Mouse (Mus musculus): ENCODE measurements at regions not wholly inside any gene's neighbourhood (a gene's known extent, or its start where the extent isn't known, plus 50 kb on each side); places are given as distances from the start of the nearest gene placed in this dataset.
A peak's percentile ranks its signal among the peaks of the same experiment; 100 is the strongest.

DNA sequence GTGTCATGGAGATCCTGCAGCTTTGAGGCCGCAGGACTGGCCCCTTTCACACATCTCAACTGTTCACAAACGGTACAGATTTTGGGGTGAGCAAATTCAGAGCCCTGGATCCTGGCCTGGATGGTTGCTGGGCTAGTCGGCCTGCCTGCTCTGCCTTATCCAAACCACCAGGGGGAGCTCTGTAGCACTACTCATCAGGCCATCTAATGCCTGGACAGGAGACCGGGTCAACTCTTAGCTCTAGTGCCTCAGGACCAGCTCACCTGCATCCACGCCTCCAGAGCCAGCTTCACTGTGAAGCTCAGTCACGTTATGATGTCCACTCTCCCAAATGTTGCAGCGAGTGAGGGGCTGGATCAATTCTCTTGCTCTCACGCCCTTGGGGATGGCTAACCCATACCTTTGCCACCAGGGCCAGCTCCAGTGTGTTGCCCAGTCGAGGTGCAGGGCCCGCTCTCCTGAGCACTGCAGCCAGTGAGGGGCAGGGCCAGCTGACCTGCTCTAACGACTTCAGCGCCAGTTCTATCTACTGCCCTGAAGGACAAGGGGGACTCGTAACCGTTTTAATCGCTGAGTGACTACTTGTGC is 206.8 kb downstream of the Etnk1 start:
- peak; percentile 92 for DNase-seq

DNA sequence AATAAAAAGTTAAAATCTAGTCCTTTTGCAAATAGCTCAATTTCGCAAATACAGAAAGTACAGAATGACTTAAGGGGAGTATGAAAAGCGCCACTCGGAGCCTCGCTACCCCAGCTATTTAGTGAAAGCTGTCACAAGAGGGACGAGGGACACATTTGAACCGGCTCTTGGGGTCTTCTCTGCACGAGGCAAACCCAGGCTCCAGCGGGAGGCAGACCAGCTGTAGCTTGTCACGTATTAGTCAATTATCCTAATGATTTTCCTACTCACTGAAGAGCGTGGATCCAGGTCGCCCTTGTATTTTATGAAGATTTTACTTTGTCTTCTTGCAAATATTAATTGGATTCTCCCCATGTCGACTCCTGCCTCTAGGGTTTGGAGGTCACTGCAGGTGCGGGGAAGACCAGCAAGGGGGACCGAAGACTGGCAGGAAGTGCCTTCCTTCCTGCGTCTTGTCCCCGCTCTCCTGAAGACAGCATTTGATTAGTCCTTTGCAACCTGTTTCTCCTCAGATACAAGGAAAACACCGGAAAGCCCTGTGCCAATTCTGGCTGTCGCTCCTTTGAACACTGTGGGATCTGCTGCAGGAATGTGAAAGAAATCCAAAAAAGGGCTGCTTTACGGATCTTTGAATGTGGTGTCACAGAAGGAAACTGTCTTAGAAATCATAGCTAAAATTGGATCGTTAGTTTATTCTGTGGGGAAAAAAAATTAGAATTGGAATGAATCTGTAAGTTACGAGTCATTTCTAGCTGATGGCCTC is 209.1 kb downstream of the Etnk1 start:
- peak; percentile 75 for DNase-seq

DNA sequence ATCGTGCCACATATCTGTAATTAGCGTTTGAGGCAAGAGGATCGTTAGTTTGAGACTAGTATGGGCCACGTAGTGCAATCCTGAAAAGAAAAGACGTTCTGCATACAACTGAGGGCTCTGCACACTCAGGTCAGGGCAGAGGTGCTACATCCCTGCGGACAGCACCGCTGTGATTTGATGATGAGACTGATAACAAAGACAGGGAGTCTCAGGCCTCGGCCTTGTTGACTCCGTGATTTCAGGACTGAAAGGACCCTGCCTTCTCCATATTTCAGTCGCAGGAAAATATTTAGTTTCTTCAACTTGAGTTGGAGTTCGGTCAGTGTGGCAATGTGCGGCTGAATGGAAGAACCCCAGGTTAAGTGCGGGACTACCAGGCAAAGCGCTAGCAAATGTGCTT is 210.1 kb downstream of the Etnk1 start:
- peak; percentile 85 for DNase-seq

DNA sequence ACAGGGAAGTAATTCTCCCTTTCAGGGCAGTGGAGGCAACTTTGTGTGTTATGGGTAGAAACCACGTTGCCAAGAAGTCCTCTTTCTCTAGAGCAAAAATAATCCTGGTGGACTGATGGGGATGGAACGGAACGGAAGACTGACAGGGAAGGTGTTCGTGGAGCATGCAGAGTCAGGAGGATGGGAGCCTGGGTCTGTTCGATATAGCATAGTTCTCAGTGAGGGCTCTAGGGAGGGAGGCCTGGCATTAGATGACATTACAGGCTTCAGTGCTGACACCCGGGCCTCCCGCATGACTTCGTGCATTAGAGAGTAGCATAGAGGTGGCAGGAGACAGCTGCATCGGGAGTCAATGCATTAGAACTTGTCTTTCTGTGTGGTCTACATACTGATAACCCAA is 211.1 kb downstream of the Etnk1 start:
- DNase-seq: peak; percentile 62

- peak; percentile 54 for DNase-seq
Observed at GRCm38 (mm10) chr6:143380490-143380889, 213.5 kb downstream of the Etnk1 start.

DNA sequence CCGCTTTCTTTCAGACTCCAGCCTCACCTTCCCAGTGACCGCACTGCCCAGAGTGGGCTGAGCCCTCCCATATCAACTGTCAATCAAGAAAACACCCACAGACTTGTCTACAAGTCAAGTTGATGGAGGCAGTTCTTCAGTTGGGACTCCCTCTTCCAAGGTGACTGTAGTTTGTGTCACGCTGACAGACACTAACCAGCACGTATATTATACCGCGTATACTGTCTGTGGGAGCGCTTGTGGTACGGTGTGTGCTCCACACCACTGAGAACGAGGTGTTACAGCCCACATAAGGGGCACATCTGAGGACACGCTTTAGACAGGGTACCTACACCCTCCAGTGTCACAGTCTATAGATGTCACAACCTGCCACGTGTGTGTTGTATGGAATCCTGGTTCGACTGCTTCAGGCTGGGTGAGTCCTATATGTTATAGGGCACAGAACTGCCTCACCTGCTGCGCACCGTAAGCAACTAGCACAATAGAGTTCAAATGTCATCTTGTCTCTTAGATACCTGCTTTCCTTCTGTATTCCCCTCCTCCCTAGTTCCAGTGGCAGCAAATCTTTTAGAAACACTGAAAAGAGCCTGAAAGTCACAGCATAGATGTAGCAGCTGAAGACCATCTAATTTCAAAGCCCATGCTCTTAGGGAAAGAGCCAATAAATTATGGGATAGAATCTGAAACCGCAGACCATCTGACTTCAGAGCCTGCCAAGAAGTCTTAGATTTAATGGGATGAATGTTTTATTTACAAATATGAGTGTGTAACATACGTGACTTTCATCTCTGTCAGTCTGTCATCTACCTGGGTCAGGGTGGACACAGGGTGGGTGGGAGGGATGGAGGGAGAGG is 219.8 kb downstream of the Etnk1 start:
- peak; percentile 84 for DNase-seq

DNA sequence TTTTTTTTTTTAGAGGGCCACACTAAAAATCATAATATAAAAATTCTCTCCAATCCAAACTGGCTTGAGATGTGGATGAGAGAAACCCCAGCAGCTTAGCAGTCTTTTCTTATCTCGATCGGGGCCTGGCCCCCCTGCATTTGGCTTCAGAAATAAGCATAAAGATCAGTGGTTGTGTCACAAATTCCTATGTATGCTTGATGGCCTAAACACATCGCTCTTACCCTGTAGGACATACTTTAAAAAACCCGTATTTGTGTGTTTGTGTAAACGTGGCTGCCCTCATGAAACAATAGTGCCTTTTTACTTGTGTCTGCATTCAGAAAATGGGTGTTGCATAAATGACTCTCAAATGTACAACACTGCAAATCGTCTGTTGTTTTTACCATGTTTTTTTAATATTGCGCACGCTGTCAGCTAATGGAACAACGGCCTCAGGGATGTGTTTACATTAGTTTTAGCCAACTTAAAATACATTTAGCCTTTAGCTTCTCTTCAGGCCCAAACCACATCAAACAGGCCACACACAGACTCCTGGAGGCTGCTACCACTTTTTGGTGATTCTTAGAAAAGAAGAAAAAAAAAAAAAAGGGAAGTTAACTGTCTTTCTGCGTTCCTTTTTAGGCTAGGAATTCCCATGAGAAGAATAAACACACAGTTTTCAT is 226.7 kb downstream of the Etnk1 start:
- DNase-seq: no peak

GRCm38 (mm10) chr6:143394377-143394776 is 227.4 kb downstream of the Etnk1 start:
- DNase-seq: peak; percentile 71

GRCm38 (mm10) chr6:143401436-143401835 is 234.4 kb downstream of the Etnk1 start:
- no peak for DNase-seq

- DNase-seq: peak; percentile 48
Observed at GRCm38 (mm10) chr6:143401921-143402320, 234.9 kb downstream of the Etnk1 start.

DNA sequence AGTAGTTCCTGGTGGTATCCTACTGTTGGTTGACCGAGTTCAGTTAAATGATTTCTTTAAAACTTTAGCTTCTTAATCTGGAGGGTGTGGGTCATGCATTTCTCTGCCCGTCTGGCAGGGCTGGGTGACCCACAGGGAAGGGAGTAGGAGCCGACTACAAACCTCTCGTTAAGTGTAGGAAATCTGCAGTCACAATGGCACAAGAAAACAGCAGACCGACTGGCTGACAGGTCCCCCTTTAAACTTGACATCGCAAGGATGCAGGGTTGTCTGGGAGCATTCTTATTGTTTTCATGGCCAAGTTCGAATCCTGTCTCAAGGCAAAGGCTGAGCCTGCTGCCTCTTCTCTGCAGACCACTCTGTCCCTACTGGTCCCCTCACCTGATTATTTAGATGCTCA is 235.7 kb downstream of the Etnk1 start:
- DNase-seq: peak; percentile 80

- DNase-seq: peak; percentile 83
Observed at GRCm38 (mm10) chr6:143404521-143404920, 237.5 kb downstream of the Etnk1 start.

DNA sequence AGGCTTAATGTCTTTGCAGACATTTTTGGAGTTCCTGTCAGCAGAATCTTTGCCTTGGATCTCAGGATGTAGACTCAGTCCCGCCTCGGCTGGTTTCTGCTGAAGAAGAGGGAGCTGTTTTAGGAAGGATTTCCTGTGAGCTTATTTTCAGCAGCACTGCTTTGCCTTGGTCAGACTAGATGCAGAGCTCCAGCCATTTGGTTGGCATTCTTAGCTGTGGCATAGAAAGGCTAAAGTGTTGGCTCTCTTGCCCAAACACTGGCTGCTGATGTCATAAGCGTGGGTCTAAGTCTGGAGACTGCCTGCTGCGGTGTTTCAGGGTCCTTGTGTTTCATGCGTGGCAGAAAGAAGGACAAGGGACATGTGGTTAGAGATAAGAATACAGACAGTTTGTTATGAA is 245.0 kb downstream of the Etnk1 start:
- DNase-seq: peak; percentile 60

- DNase-seq: peak; percentile 72
Observed at GRCm38 (mm10) chr6:143412721-143413120, 245.7 kb downstream of the Etnk1 start.

- peak; percentile 66 for DNase-seq
Observed at GRCm38 (mm10) chr6:143414590-143415382, 247.8 kb downstream of the Etnk1 start.

- peak; percentile 40 for DNase-seq
Observed at GRCm38 (mm10) chr6:143415383-143415778, 248.4 kb downstream of the Etnk1 start.

DNA sequence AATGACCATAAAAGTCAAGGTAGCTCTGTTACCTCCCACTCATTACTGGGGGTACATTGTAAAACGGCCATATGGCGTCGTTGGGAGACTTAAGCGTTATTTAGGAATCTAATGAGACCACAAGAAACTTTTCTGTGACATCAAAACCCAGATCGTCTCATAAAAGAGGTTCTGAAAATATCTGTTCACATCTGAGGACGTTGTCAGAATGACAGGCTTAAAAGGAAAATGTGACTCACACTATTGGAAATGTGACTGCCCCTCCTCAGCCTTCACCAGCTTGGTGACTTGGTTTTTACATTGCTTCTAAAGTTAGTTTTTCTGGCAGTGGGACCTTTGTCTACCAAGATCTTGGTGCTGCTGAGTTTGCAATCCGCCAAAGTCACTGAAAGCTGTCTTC is 252.9 kb downstream of the Etnk1 start:
- peak; percentile 15 for DNase-seq

DNA sequence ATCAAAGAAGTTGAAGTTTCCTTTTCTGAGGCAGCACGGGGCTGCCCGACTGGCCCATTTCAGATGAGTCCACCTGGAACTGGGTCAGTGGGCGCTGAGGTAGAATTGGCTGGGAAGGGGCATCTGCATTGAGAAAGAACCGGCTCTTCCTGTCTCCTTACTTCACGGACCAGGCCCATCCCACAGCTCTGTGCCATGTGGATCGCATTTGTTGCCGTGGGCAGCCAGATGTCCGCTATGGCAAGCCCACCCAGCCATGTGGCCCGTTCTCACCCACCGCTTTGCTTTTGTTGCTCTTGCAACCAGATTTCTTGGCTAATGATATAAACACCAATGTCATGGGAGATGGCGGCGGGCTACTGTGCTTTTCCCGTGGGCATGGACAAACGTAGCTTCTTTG is 256.0 kb downstream of the Etnk1 start:
- peak; percentile 85 for DNase-seq

- peak; percentile 45 for DNase-seq
Observed at GRCm38 (mm10) chr6:143425182-143425829, 258.3 kb downstream of the Etnk1 start.

GRCm38 (mm10) chr6:143431896-143432450 is 265.0 kb downstream of the Etnk1 start:
- DNase-seq: peak; percentile 65

All from heart, adult 11 months (tissue).